Mouse (Mus musculus): ENCODE data around the gene Rab40c.

- TF ChIP-seq SRF (IDR thresholded peaks at IDR 0.05; ENCODE audit: control insufficient read depth, insufficient read length, low read depth) = no peak
- peak; percentile 23 for TF ChIP-seq POLR2AphosphoS2 (IDR thresholded peaks at IDR 0.05; ENCODE audit: insufficient read length, low read depth)
- no peak for TF ChIP-seq MYOG (IDR thresholded peaks at IDR 0.05; ENCODE audit: control insufficient read depth in 1 of 3, insufficient read depth in 1 of 3, insufficient read length in 2 of 3, low read depth in 2 of 3)
- TF ChIP-seq MAX (IDR thresholded peaks at IDR 0.05; ENCODE audit: low read depth) = no peak
- TF ChIP-seq POLR2A (IDR thresholded peaks at IDR 0.05; ENCODE audit: insufficient read length, low read depth) = no peak
- TF ChIP-seq USF1 (IDR thresholded peaks at IDR 0.05; ENCODE audit: low read depth) = no peak
- no peak for TF ChIP-seq TCF12 (IDR thresholded peaks at IDR 0.05; ENCODE audit: insufficient read depth, poor library complexity, severe bottlenecking)
- TF ChIP-seq E2F4 (IDR thresholded peaks at IDR 0.05; ENCODE audit: insufficient read depth) = no peak
- TF ChIP-seq TCF3 (IDR thresholded peaks at IDR 0.05; ENCODE audit: insufficient read length, low read depth) = no peak
- no peak for TF ChIP-seq REST (IDR thresholded peaks at IDR 0.05; ENCODE audit: insufficient read depth, insufficient read length)
- TF ChIP-seq MYOD1 (IDR thresholded peaks at IDR 0.05; ENCODE audit: control insufficient read depth in 1 of 3, insufficient read length in 2 of 3, low read depth in 2 of 3) = no peak
- TF ChIP-seq CEBPB (IDR thresholded peaks at IDR 0.05; ENCODE audit: insufficient read depth, poor library complexity, severe bottlenecking) = no peak
Observed at GRCm38 (mm10) chr17:25880913-25881641, 38.5 kb downstream of the Rab40c start.
